Mouse (Mus musculus) limb, embryonic 13.5 days (tissue): ENCODE measurements around the gene Sptssa. TPM values are rescaled to one million over a fixed set of nuclear protein-coding genes. Genes with fewer than 3 reads are reported as not detected.

Source experiments
- ATAC-seq: fragments of 200-750 bp; cut with Nextera tagmentation; 2 replicates; pipeline ENCODE4 v1.8.0; 2017; ENCODE audit warnings: low read depth, moderate number of reproducible peaks, moderate TSS enrichment; ENCODE audit not compliant: low FRiP score
- H3K27ac ChIP-seq: fragments of 300-500 bp; sonication (generic); 2 replicates; pipeline ENCODE4 v1.5.1; 2015; ENCODE audit warnings: inconsistent platforms, mild to moderate bottlenecking, moderate library complexity
- H3K27me3 ChIP-seq: fragments of 300-500 bp; sonication (generic); 2 replicates; pipeline ENCODE4 v1.6.1; 2015; ENCODE audit warnings: mild to moderate bottlenecking, inconsistent platforms
- H3K36me3 ChIP-seq: fragments of 300-500 bp; sonication (generic); 2 replicates; pipeline ENCODE4 v1.6.1; 2015; ENCODE audit warnings: inconsistent platforms, mild to moderate bottlenecking, moderate library complexity
- H3K4me1 ChIP-seq: fragments of 300-500 bp; sonication (generic); 2 replicates; pipeline ENCODE4 v1.6.1; 2015; ENCODE audit warnings: inconsistent platforms
- H3K4me2 ChIP-seq: fragments of 300-500 bp; sonication (generic); replicated peaks from 2 replicates; pipeline ENCODE4 v1.6.1; 2015; ENCODE audit warnings: inconsistent platforms, mild to moderate bottlenecking, moderate library complexity
- H3K4me3 ChIP-seq: fragments of 300-500 bp; sonication (generic); 2 replicates; pipeline ENCODE4 v1.5.1; 2015; ENCODE audit warnings: moderate library complexity, mild to moderate bottlenecking, inconsistent platforms
- H3K9ac ChIP-seq: fragments of 300-500 bp; sonication (generic); 2 replicates; pipeline ENCODE4 v1.6.1; 2015; ENCODE audit warnings: mild to moderate bottlenecking, inconsistent platforms
- H3K9me3 ChIP-seq: fragments of 300-500 bp; sonication (generic); 2 replicates; pipeline ENCODE4 v1.6.1; 2016; ENCODE audit warnings: inconsistent platforms
- WGBS: fragments of 180-500 bp; shearing (Covaris S2); methylation state at CpG from one replicate; pipeline ENCODE4 v1.1.7; 2015; 5-methylcytosine and 5-hydroxymethylcytosine counted together
- polyA plus RNA-seq: library from polyadenylated mRNA; unstranded; fragments of >200 nt; fragmentation: Nextera tagmentation; extraction: Ambion mirVana; gene quantifications from 2 replicates; pipeline ENCODE4 v1.2.1, GENCODE M21; 2015

Sptssa gene
- polyA plus RNA-seq, 1 experiment from 2014 or later: 219 TPM

DNA sequence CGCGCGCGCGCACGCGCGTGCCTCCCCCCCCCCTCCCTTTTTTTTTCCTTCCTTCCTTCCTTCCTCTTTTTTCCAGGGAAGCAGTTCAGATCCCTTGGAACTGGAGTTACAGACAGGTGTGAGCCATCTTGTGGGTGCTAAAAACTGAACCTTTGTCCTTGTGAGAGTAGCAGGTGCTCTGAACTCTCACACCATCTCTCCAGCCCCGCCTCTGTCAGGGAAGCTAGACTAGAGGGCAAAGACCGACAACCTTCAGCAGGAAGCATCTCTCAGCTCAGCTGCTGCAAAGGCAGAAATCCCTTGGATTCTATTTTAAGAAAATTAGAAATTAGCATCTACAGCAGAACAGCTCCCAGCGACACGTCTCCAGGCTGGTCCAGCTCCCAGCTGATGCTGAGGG lies 4.0 kb downstream of the Sptssa start:
- ATAC-seq: no peak
- H3K4me2 ChIP-seq: no peak overlapping the region
- no peaks in the 10 kb centered on the region for H3K9me3 ChIP-seq
- H3K9ac ChIP-seq: no peak overlapping the region
- 85% methylated on average over 12 of the region's 12 CpGs for WGBS
- peaks cover 19% of the 10 kb centered on the region for H3K4me1 ChIP-seq
- H3K4me3 ChIP-seq: no peak overlapping the region
- H3K36me3 ChIP-seq: peaks cover 30% of the 10 kb centered on the region
- H3K27me3 ChIP-seq: no peaks in the 10 kb centered on the region
- no peak overlapping the region for H3K27ac ChIP-seq

DNA sequence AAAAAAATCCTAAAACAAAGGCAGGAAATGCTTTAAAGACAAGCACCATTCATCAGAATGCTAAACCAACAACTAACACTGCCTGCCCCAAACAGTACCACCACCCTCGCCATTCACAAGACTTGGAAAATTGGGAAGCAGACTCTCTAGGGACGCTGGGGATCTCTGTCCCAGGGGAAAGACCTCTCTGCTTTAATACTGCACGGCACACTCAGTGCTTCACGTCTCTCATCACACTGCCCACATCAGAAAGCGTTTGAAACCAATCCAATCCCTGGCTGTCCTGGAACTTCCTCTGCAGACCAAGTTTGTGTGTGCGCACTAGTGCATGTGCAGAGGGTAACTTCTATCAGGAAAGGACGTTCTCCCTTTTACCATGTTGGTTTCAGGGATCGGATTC lies 4.6 kb downstream of the Sptssa start:
- Histone ChIP-seq H3K36me3 (peaks cover 35% of the 10 kb centered on the region), H3K9me3 (no peaks in the 10 kb centered on the region), H3K27ac (no peak overlapping the region), H3K9ac (no peak overlapping the region), H3K27me3 (no peaks in the 10 kb centered on the region), H3K4me1 (peaks cover 15% of the 10 kb centered on the region), H3K4me2 (no peak overlapping the region), H3K4me3 (no peak overlapping the region)
- ATAC-seq: no peak
- WGBS: 76% methylated on average over 8 of the region's 8 CpGs

DNA sequence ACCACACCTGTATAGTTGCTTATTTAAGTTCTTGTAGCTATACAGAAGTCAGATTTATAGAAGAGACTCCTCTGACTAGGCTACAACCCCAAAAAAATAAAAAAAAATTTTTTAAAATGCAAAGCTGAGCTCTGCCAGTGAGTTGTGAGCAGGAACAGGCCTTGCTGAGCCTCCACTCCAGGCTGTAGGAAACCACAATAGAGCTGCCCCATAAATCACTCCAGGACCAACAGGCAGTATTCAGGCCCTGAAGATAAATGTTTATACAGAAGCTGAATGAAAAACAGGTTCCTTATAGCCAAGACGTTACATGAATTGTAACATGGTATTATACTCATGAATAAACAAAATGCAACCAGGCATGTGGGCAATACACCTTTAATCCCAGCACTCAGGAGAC lies 5.2 kb downstream of the Sptssa start:
- Histone ChIP-seq H3K27ac (no peak overlapping the region), H3K4me1 (peaks cover 14% of the 10 kb centered on the region), H3K9ac (no peak overlapping the region), H3K4me2 (no peak overlapping the region), H3K36me3 (peaks cover 41% of the 10 kb centered on the region), H3K27me3 (no peaks in the 10 kb centered on the region), H3K9me3 (no peaks in the 10 kb centered on the region), H3K4me3 (no peak overlapping the region)
- WGBS: 45% methylated on average over 1 of the region's 1 CpGs
- no peak for ATAC-seq

DNA sequence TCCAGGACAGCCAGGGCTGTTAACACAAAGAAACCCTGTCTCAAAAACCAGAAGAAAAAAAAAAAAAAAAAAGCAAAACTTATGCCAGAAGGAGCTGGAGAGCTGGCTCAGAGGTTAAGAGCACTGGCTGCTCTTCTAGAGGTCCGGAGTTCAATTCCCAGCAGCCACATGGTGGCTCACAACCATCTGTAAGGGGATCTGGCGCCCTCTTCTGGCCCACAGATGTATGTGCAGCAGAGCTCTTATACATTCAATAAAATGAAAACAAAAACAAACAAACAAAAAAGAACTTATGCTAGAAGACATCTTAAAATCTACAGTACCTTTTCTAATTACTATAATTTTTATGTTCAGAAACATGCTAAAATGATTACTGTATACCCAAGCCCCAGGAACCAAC lies 11.4 kb downstream of the Sptssa start:
- Histone ChIP-seq H3K27ac (no peak overlapping the region), H3K9me3 (peaks cover 6% of the 10 kb centered on the region; the same call in 1 of the 2 replicates), H3K4me3 (no peak overlapping the region), H3K4me2 (no peak overlapping the region), H3K9ac (no peak overlapping the region), H3K27me3 (no peaks in the 10 kb centered on the region), H3K36me3 (peaks cover 46% of the 10 kb centered on the region), H3K4me1 (no peaks in the 10 kb centered on the region)
- WGBS: 80% methylated on average over 2 of the region's 2 CpGs
- no peak for ATAC-seq

DNA sequence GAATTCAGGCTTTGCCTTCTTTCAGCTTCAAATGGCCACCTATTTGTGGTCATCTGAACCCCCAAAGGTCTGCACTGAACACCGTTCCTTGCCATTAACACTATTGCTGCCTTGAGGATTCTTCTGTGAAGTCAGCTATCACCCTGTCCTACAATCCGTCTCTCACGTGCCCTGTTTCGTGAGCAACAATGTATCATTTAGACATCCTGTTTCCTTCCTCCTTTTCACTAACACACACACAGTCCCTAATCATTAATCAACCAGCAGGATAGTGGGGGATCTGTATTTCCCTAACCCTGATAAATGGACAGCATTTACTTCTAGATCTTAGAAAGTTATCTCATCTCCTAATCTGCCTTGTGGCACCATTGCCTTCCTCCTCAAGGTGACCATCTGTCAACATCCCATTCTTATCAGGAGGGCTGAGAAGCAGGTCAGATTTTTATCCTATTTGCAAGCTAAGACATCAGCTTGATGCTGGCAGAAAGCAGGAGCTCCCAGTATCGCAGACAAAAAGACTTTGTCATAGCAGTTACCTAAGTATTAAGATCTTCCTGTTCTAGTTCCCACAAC lies 13.0 kb downstream of the Sptssa start:
- H3K27me3 ChIP-seq: no peaks in the 10 kb centered on the region
- H3K4me1 ChIP-seq: no peaks in the 10 kb centered on the region
- no peak overlapping the region for H3K27ac ChIP-seq
- H3K9me3 ChIP-seq: peaks cover 6% of the 10 kb centered on the region; the same call in 1 of the 2 replicates
- peaks cover 34% of the 10 kb centered on the region for H3K36me3 ChIP-seq
- ATAC-seq: no peak
- 72% methylated on average over 5 of the region's 5 CpGs for WGBS
- no peak overlapping the region for H3K4me3 ChIP-seq
- H3K9ac ChIP-seq: no peak overlapping the region
- no peak overlapping the region for H3K4me2 ChIP-seq

DNA sequence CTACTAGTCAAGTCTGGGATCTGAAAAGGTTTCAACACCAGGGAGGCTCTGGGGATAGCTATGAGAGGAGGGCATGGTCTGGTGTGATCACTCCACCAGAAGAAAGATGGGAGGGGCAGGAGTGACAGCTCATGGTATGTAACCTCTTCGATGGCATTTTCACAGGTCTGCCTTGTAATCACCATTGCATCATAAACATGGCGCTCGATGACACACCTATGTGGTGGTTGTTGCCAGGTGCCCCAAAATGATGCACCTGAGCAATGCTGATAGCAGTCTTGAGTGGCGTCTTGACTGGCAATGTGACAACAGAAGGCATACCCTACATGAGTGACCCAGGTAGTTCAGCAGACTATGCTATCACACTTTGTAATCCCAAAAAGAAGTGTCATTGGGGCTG lies 15.0 kb downstream of the Sptssa start:
- no peak for ATAC-seq
- no peaks in the 10 kb centered on the region for H3K4me1 ChIP-seq
- H3K4me2 ChIP-seq: no peak overlapping the region
- H3K27me3 ChIP-seq: no peaks in the 10 kb centered on the region
- 99% methylated on average over 4 of the region's 4 CpGs for WGBS
- no peak overlapping the region for H3K4me3 ChIP-seq
- H3K27ac ChIP-seq: no peak overlapping the region
- peaks cover 6% of the 10 kb centered on the region; the same call in 1 of the 2 replicates for H3K9me3 ChIP-seq
- H3K9ac ChIP-seq: no peak overlapping the region
- peaks cover 14% of the 10 kb centered on the region for H3K36me3 ChIP-seq

DNA sequence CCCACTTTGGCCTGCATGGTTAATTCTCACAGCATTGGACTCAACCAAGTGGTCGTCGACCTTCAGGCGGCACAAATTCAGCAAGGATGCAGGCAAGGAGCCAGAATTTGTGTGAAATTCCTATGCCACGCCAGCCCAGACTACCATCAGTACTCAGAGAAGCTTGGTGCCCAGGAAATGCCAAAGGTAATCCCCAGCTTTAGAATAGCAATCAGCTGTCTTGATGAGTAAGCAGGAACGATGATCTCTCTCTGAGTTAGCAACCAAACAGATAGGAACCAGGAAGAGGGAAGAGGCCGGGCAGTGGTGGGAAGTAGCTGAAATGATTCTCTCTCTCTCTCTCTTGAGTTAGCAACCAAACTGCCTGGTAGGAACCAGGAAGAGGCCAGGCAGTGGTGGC lies 16.1 kb downstream of the Sptssa start:
- Histone ChIP-seq H3K4me3 (no peak overlapping the region), H3K36me3 (peaks cover 6% of the 10 kb centered on the region), H3K9me3 (peaks cover 6% of the 10 kb centered on the region; the same call in 1 of the 2 replicates), H3K9ac (no peak overlapping the region), H3K27me3 (no peaks in the 10 kb centered on the region), H3K4me1 (no peaks in the 10 kb centered on the region), H3K27ac (no peak overlapping the region), H3K4me2 (no peak overlapping the region)
- 90% methylated on average over 6 of the region's 6 CpGs for WGBS
- no peak for ATAC-seq

DNA sequence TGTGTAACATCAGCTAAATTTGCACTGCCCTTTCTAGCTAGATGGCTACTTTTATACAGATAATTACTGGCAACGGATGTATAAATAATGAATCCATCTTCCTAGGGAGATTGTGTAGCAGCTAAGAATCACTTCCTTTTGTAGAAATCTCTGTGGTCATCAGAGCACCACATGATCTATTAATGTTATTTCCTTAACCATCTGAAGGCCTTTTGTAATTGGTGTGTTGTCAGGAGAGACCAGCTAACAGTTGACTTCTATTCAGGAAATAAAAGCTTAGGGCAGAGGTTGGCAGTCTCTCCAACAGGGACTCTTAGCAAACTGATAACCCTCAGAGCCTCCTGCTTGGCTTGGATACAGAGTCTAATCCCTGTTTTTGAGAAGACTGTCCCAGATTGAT lies 19.3 kb downstream of the Sptssa start:
- ATAC-seq: no peak
- H3K4me2 ChIP-seq: no peak overlapping the region
- 0 out of 2 replicates have a peak, but pooled peaks cover 1% of the 10 kb centered on the region for H3K36me3 ChIP-seq
- H3K4me3 ChIP-seq: no peak overlapping the region
- no peaks in the 10 kb centered on the region for H3K4me1 ChIP-seq
- H3K9ac ChIP-seq: no peak overlapping the region
- 0 out of 2 replicates have a peak, but pooled peaks cover 3% of the 10 kb centered on the region for H3K9me3 ChIP-seq
- no peak overlapping the region for H3K27ac ChIP-seq
- 89% methylated on average over 1 of the region's 1 CpGs for WGBS
- H3K27me3 ChIP-seq: no peaks in the 10 kb centered on the region

DNA sequence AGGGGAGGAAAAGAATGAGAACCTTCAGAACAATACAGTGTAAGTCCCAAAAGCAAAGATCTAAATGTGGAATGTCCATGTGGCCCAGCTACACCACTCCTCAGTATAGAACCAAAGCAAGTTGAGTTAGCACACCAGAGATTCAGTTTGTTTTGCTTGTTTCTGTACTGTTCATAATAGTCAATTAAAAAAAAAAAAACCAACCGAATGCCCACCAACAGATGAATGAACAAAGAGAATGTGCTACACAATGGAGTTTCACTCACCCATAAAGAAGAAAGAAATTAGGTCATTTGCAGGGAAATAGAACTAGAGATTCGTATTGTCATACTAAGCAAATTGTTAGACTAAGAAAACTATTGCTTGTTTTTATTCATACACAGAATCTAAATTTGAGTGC lies 24.2 kb downstream of the Sptssa start:
- Histone ChIP-seq H3K4me1 (no peaks in the 10 kb centered on the region), H3K36me3 (no peaks in the 10 kb centered on the region), H3K4me2 (no peak overlapping the region), H3K4me3 (no peak overlapping the region), H3K27ac (no peak overlapping the region), H3K27me3 (no peaks in the 10 kb centered on the region), H3K9me3 (0 out of 2 replicates have a peak, but pooled peaks cover 4% of the 10 kb centered on the region), H3K9ac (no peak overlapping the region)
- ATAC-seq: no peak
- 91% methylated on average over 2 of the region's 2 CpGs for WGBS

DNA sequence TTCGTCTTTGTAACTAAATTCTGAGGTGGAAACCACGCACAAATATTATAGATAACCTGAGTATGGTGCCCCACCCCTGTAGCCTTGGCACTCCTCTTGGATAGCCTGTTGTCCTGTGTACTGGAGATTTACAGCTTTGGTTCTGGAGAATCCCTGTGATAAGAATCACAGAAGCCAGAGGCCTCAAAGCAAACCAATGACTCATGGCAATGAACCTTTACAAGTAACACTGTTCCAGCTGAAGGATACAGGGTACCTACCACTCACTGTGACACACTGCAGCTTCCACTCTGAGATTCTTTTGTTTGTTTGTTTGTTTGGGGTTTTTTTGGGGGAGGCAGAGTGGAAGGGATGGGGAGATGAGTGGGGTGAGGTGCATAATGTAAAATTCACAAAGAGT lies 34.4 kb downstream of the Sptssa start:
- no peak overlapping the region for H3K4me3 ChIP-seq
- WGBS: 96% methylated on average over 2 of the region's 2 CpGs
- no peak overlapping the region for H3K4me2 ChIP-seq
- peaks cover 3% of the 10 kb centered on the region; the same call in 1 of the 2 replicates for H3K4me1 ChIP-seq
- no peaks in the 10 kb centered on the region for H3K36me3 ChIP-seq
- H3K27ac ChIP-seq: no peak overlapping the region
- H3K27me3 ChIP-seq: no peaks in the 10 kb centered on the region
- H3K9me3 ChIP-seq: peaks cover 5% of the 10 kb centered on the region; the same call in 1 of the 2 replicates
- H3K9ac ChIP-seq: no peak overlapping the region
- ATAC-seq: no peak

DNA sequence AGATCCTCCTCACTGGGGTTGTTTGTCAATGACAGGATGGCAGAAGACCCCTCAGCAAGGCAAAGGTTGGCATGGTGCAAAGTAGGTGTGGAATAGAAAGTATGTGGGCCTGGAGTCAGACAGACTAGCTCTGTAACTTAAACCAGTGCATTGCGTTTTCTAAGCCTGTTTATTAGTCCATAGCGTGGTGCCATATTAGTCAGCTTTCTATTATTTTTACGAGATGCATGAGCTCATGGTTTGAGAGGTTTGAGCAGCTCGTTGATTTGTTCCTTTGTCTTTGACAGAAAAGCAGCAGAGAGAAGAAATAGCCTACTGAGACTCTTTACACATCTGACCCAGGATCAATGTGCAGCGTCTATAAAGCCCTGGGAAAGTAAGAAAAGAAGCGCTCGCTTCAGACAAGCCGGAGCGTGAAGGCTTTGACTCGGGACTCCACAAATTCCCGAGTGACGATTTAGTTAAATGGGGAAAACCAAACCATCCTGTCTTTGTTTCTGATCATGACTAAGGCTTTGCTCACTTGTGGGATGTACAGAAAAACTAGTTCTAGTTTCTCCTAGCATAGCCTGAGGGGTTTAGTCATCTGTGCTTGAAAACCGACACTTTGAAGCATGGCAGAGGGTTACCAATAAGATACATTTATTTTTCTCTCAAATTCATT lies 36.2 kb downstream of the Sptssa start:
- H3K36me3 ChIP-seq: no peaks in the 10 kb centered on the region
- H3K4me2 ChIP-seq: no peak overlapping the region
- peak; percentile 73; the same call in 1 of the 2 replicates for ATAC-seq
- H3K27ac ChIP-seq: no peak overlapping the region
- H3K27me3 ChIP-seq: no peaks in the 10 kb centered on the region
- WGBS: 47% methylated on average over 13 of the region's 13 CpGs
- no peak overlapping the region for H3K4me3 ChIP-seq
- peaks cover 6% of the 10 kb centered on the region; the same call in 1 of the 2 replicates for H3K9me3 ChIP-seq
- peaks cover 12% of the 10 kb centered on the region for H3K4me1 ChIP-seq
- no peak overlapping the region for H3K9ac ChIP-seq

DNA sequence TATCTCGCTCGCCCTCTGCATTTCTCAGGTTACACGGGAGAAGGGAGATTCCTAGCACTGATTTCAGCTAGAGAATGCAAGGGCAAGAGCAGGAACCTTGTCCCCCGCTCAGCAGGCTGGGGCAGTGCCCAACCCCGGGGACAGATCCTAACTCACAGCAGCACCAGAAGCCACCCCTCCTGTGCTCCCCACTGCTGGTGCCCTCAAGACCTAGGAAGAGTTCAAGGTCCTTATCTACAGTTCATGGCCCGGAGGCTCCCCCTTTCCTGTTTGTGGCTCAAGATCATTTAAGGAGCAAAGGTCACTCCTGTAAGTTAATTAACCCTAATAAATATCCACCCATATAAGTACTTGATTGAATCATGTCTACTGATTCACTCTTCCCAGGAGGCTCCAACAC lies 47.4 kb downstream of the Sptssa start:
- WGBS: 44% methylated on average over 6 of the region's 6 CpGs
- Histone ChIP-seq H3K4me3 (no peak overlapping the region), H3K9ac (no peak overlapping the region), H3K27me3 (no peaks in the 10 kb centered on the region), H3K36me3 (no peaks in the 10 kb centered on the region), H3K4me2 (no peak overlapping the region), H3K9me3 (no peaks in the 10 kb centered on the region), H3K4me1 (no peaks in the 10 kb centered on the region; the same call in 1 of the 2 replicates), H3K27ac (no peak overlapping the region)
- no peak for ATAC-seq
